Mouse (Mus musculus): ENCODE data around the gene C1s2. TPM values are rescaled to one million over a fixed set of nuclear protein-coding genes. Genes with fewer than 3 reads are reported as not detected.

The C1s2 gene
- polyA plus RNA-seq, 2 experiments, result 0.01 TPM; not detected in 1

- DNase-seq (ENCODE audit: low read depth in 3 of 3, low spot score in 3 of 3) (no peak), ATAC-seq (ENCODE audit: insufficient read depth) (no peak)
- H3K4me3 ChIP-seq (ENCODE audit: insufficient read depth in 1 of 2, low read depth in 2 of 2, low read length in 2 of 2), result no peak overlapping the region
- no peak overlapping the region for H3K9ac ChIP-seq (replicated peaks)
- H3K4me1 ChIP-seq (replicated peaks; ENCODE audit: control insufficient read depth in 2 of 2, insufficient read depth in 2 of 2, low read length in 1 of 2), result peaks cover 14 to 19% of the 10 kb centered on the region in 2 experiments
- H3K4me2 ChIP-seq (ENCODE audit: low read depth), result no peak overlapping the region
- no peaks in the 10 kb centered on the region for H3K27me3 ChIP-seq (ENCODE audit: control insufficient read depth, insufficient read depth, low read length)
- H3K27ac ChIP-seq, result no peak overlapping the region
- TF ChIP-seq EP300 (IDR thresholded peaks at IDR 0.05; ENCODE audit: low read depth), result no peak
- no peaks in the 10 kb centered on the region for H3K9me3 ChIP-seq (ENCODE audit: control insufficient read depth, low read length)
- 72% methylated on average over 6 of the region's 6 CpGs for WGBS (ENCODE audit: insufficient replicate concordance)
- H3K36me3 ChIP-seq (replicated peaks; ENCODE audit: control insufficient read depth, insufficient read depth, low read depth), result peaks cover 11% of the 10 kb centered on the region; the same call in 1 of the 2 replicates
These were observed 40.3 kb upstream of the C1s2 start for GRCm38 (mm10) chr6:124676171-124676570.

GRCm38 (mm10) chr6:124674591-124674990, 38.7 kb upstream of the C1s2 start:
- ATAC-seq (ENCODE audit: insufficient read depth) (no peak), DNase-seq (ENCODE audit: low read depth in 3 of 3, low spot score in 3 of 3) (no peak)
- Histone ChIP-seq H3K4me3 (ENCODE audit: insufficient read depth in 1 of 2, low read depth in 2 of 2, low read length in 2 of 2) (no peak overlapping the region), H3K27ac (no peak overlapping the region), H3K4me2 (ENCODE audit: low read depth) (no peak overlapping the region), H3K27me3 (ENCODE audit: control insufficient read depth, insufficient read depth, low read length) (no peaks in the 10 kb centered on the region), H3K4me1 (replicated peaks; ENCODE audit: control insufficient read depth in 2 of 2, insufficient read depth in 2 of 2, low read length in 1 of 2) (peaks cover 14 to 19% of the 10 kb centered on the region in 2 experiments), H3K36me3 (replicated peaks; ENCODE audit: control insufficient read depth, insufficient read depth, low read depth) (peaks cover 13% of the 10 kb centered on the region), H3K9ac (replicated peaks) (no peak overlapping the region), H3K9me3 (ENCODE audit: control insufficient read depth, low read length) (no peaks in the 10 kb centered on the region)
- 85% methylated on average over 7 of the region's 7 CpGs for WGBS (ENCODE audit: insufficient replicate concordance)
- no peak for TF ChIP-seq CTCF (IDR thresholded peaks at IDR 0.05; ENCODE audit: low read depth)
- TF ChIP-seq EP300 (IDR thresholded peaks at IDR 0.05; ENCODE audit: low read depth), result no peak

DNA sequence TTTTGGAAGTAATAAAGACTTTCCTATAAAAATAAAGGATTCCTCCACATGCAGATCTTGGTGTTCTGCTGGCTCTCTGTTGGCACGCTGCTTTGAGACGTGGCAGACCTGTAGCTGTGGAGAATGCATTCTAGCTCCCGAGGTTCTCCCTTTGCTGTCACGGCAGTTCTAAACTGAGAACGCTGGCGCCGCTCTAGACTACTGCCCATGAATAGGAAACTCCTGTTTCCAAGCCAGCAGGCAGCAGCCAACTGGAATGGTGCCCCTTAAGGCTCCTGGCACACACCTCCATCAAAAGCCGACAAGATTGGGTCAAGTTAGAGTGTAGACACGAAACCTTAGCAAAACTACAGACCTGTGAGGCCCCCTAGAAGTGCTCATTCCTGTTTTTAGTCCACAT, 37.7 kb upstream of the C1s2 start:
- WGBS (ENCODE audit: insufficient replicate concordance), result 85% methylated on average over 9 of the region's 9 CpGs
- Histone ChIP-seq H3K36me3 (replicated peaks; ENCODE audit: control insufficient read depth, insufficient read depth, low read depth) (peaks cover 13% of the 10 kb centered on the region), H3K9me3 (ENCODE audit: control insufficient read depth, low read length) (no peaks in the 10 kb centered on the region), H3K4me3 (ENCODE audit: insufficient read depth in 1 of 2, low read depth in 2 of 2, low read length in 2 of 2) (no peak overlapping the region), H3K9ac (replicated peaks) (no peak overlapping the region), H3K27ac (no peak overlapping the region), H3K4me2 (ENCODE audit: low read depth) (no peak overlapping the region), H3K27me3 (ENCODE audit: control insufficient read depth, insufficient read depth, low read length) (no peaks in the 10 kb centered on the region), H3K4me1 (replicated peaks; ENCODE audit: control insufficient read depth in 2 of 2, insufficient read depth in 2 of 2, low read length in 1 of 2) (peaks cover 14 to 19% of the 10 kb centered on the region in 2 experiments)
- TF ChIP-seq CTCF (IDR thresholded peaks at IDR 0.05; ENCODE audit: low read depth), result no peak
- TF ChIP-seq EP300 (IDR thresholded peaks at IDR 0.05; ENCODE audit: low read depth), result no peak
- ATAC-seq (ENCODE audit: insufficient read depth) (no peak), DNase-seq (ENCODE audit: low read depth in 3 of 3, low spot score in 3 of 3) (no peak)

- H3K4me3 ChIP-seq (ENCODE audit: insufficient read depth in 1 of 2, low read depth in 2 of 2, low read length in 2 of 2), result no peak overlapping the region
- H3K27me3 ChIP-seq (ENCODE audit: control insufficient read depth, insufficient read depth, low read length), result no peaks in the 10 kb centered on the region
- no peak for ATAC-seq (ENCODE audit: insufficient read depth)
- H3K9me3 ChIP-seq (ENCODE audit: control insufficient read depth, low read length), result no peaks in the 10 kb centered on the region
- H3K9ac ChIP-seq (replicated peaks), result no peak overlapping the region
- H3K27ac ChIP-seq, result no peak overlapping the region
- no peak overlapping the region for H3K4me2 ChIP-seq (ENCODE audit: low read depth)
- H3K4me1 ChIP-seq (replicated peaks; ENCODE audit: control insufficient read depth in 2 of 2, insufficient read depth in 2 of 2, low read length in 1 of 2), result peaks cover 14 to 15% of the 10 kb centered on the region in 2 experiments
- H3K36me3 ChIP-seq (replicated peaks; ENCODE audit: control insufficient read depth, insufficient read depth, low read depth), result peaks cover 13% of the 10 kb centered on the region
- DNase-seq (ENCODE audit: low read depth in 3 of 3, low spot score in 3 of 3), result no peak
- TF ChIP-seq EP300 (IDR thresholded peaks at IDR 0.05; ENCODE audit: low read depth), result no peak
- no peak for TF ChIP-seq CTCF (IDR thresholded peaks at IDR 0.05; ENCODE audit: low read depth)
- WGBS (ENCODE audit: insufficient replicate concordance), result 29% methylated on average over 6 of the region's 6 CpGs
These were observed 36.2 kb upstream of the C1s2 start for GRCm38 (mm10) chr6:124672100-124672499.

DNA sequence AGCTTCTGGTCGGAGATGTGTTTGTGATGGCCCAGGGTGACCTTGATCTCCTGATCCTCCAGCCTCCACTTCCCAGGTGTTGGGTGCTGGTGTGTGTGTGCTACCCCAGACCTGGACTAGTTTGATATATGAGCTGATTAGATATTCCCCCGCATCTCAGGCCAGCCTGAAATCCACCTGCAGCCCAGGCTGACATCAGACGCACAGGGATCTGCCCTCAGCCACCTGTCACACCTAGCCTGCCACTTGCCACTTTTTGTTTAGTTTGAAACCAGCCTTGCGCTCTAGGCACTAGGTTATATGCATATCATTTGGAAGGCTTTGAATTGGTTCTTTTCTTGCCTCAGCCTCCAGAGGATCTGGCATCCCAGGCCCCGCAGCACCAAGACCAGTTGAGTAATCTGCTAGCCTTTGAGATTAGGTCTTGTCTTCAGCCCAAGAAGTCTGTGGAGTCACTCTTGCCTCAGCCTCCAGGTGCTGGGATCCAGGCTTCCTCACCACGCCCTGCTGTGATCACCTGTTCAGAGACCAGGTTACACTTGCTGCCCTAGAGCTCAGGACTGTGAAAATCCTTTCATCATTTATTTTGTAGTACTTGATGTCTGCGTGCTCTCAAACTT, 34.5 kb upstream of the C1s2 start:
- H3K4me2 ChIP-seq (ENCODE audit: low read depth), result no peak overlapping the region
- DNase-seq (ENCODE audit: low read depth in 3 of 3, low spot score in 3 of 3), result no peak
- peaks cover 15% of the 10 kb centered on the region for H3K36me3 ChIP-seq (replicated peaks; ENCODE audit: control insufficient read depth, insufficient read depth, low read depth)
- ATAC-seq (ENCODE audit: insufficient read depth), result no peak
- H3K27ac ChIP-seq, result no peak overlapping the region
- no peak overlapping the region for H3K9ac ChIP-seq (replicated peaks)
- TF ChIP-seq EP300 (IDR thresholded peaks at IDR 0.05; ENCODE audit: low read depth), result no peak
- no peak for TF ChIP-seq CTCF (IDR thresholded peaks at IDR 0.05; ENCODE audit: low read depth)
- H3K9me3 ChIP-seq (ENCODE audit: control insufficient read depth, low read length), result no peaks in the 10 kb centered on the region
- no peaks in the 10 kb centered on the region for H3K27me3 ChIP-seq (ENCODE audit: control insufficient read depth, insufficient read depth, low read length)
- peaks cover 12 to 14% of the 10 kb centered on the region in 2 experiments for H3K4me1 ChIP-seq (replicated peaks; ENCODE audit: control insufficient read depth in 2 of 2, insufficient read depth in 2 of 2, low read length in 1 of 2)
- WGBS (ENCODE audit: insufficient replicate concordance), result 82% methylated on average over 7 of the region's 7 CpGs
- no peak overlapping the region for H3K4me3 ChIP-seq (ENCODE audit: insufficient read depth in 1 of 2, low read depth in 2 of 2, low read length in 2 of 2)
